Mouse (Mus musculus): Measurements from ENCODE around the gene Ermn.

The Ermn gene

GRCm38 (mm10) chr2:58052821-58053581, at the start of gene Ermn:
Gene Ermn (minus strand): TSS chr2:58052864.
- H3K27me3 ChIP-seq (ENCODE audit: insufficient read depth, low read length): no peaks in the 10 kb centered on the region
- no peak within 1 kb of the TSS for H3K4me3 ChIP-seq (replicated peaks; ENCODE audit: low read length)
- TF ChIP-seq NANOG (IDR thresholded peaks at IDR 0.05; ENCODE audit: borderline replicate concordance, low read length): no peak
- no peak for TF ChIP-seq POU5F1 (IDR thresholded peaks at IDR 0.05; ENCODE audit: borderline replicate concordance, low read length)
- no peak for TF ChIP-seq CTCF (conservative IDR thresholded peaks at IDR 0.05; ENCODE audit: low read length)

DNA sequence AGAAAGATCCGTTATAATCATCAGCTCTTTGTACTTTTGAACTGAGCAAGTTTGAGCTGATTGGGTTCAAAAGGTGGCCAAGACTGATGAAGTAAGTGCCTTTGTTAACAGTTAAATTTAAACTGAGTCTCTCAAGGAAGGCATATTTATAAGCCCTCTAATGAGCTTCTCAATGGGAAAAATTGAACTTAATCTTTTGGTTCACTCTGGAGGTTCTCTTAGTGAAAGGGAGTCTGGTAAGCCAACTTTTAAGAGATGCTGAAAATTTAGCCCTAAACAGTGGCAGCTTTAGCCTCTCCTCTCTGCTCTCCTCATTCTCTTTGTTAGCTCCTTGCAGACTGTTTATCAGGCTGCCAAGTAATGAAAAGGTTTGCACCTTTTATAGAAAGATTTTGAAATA, 42.2 kb upstream of the Ermn start:
- H3K27me3 ChIP-seq (ENCODE audit: insufficient read depth, low read length): no peaks in the 10 kb centered on the region
- H3K4me3 ChIP-seq (replicated peaks; ENCODE audit: low read length): no peak overlapping the region
- no peaks in the 10 kb centered on the region for H3K4me1 ChIP-seq (replicated peaks; ENCODE audit: low read depth, low read length)
- no peaks in the 10 kb centered on the region for H3K36me3 ChIP-seq (ENCODE audit: insufficient read depth, low read length)
- TF ChIP-seq CTCF (conservative IDR thresholded peaks at IDR 0.05; ENCODE audit: low read length): no peak
- no peak for TF ChIP-seq POU5F1 (IDR thresholded peaks at IDR 0.05; ENCODE audit: borderline replicate concordance, low read length)
- TF ChIP-seq NANOG (IDR thresholded peaks at IDR 0.05; ENCODE audit: borderline replicate concordance, low read length): no peak
- no peaks in the 10 kb centered on the region for H3K9me3 ChIP-seq (ENCODE audit: low read length)

More at GRCm38 (mm10) chr2:58052821-58053581, at the start of gene Ermn:
- no peaks in the 10 kb centered on the region for H3K4me1 ChIP-seq (replicated peaks; ENCODE audit: low read depth, low read length)
- H3K36me3 ChIP-seq (ENCODE audit: insufficient read depth, low read length): no peaks in the 10 kb centered on the region
- no peaks in the 10 kb centered on the region for H3K9me3 ChIP-seq (ENCODE audit: low read length)

GRCm38 (mm10) chr2:58086420-58086819, 33.8 kb upstream of the Ermn start:
- no peaks in the 10 kb centered on the region for H3K36me3 ChIP-seq (ENCODE audit: insufficient read depth, low read length)

DNA sequence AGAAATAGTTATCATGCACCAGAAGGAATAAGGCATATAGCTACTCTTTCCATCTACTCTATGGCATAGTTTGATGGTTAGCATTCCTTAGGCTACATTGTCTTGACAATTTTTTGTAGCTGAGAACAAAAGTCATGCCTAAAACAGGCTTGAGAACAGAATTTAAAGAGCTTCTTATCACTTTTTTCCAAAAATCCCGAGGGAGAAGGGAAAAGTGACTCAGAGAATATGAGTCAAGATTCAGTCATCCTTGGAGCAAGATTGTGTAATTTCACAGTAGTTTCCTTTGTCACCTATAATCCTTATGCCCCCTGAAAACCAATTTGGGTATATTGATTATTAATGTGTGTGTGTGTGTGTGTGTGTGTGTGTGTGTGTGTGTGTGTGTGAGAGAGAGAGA, 27.2 kb upstream of the Ermn start:
- Histone ChIP-seq H3K9me3 (ENCODE audit: low read length) (no peaks in the 10 kb centered on the region), H3K36me3 (ENCODE audit: insufficient read depth, low read length) (no peaks in the 10 kb centered on the region), H3K27me3 (ENCODE audit: insufficient read depth, low read length) (no peaks in the 10 kb centered on the region), H3K4me3 (replicated peaks; ENCODE audit: low read length) (no peak overlapping the region), H3K4me1 (replicated peaks; ENCODE audit: low read depth, low read length) (no peaks in the 10 kb centered on the region)
- no peak for TF ChIP-seq CTCF (conservative IDR thresholded peaks at IDR 0.05; ENCODE audit: low read length)
- TF ChIP-seq POU5F1 (IDR thresholded peaks at IDR 0.05; ENCODE audit: borderline replicate concordance, low read length): no peak
- no peak for TF ChIP-seq NANOG (IDR thresholded peaks at IDR 0.05; ENCODE audit: borderline replicate concordance, low read length)

More at GRCm38 (mm10) chr2:58086420-58086819, 33.8 kb upstream of the Ermn start:
- Histone ChIP-seq H3K4me3 (replicated peaks; ENCODE audit: low read length) (no peak overlapping the region), H3K9me3 (ENCODE audit: low read length) (no peaks in the 10 kb centered on the region), H3K27me3 (ENCODE audit: insufficient read depth, low read length) (no peaks in the 10 kb centered on the region), H3K4me1 (replicated peaks; ENCODE audit: low read depth, low read length) (no peaks in the 10 kb centered on the region)
- TF ChIP-seq CTCF (conservative IDR thresholded peaks at IDR 0.05; ENCODE audit: low read length) (no peak), NANOG (IDR thresholded peaks at IDR 0.05; ENCODE audit: borderline replicate concordance, low read length) (no peak), POU5F1 (IDR thresholded peaks at IDR 0.05; ENCODE audit: borderline replicate concordance, low read length) (no peak)

GRCm38 (mm10) chr2:58055383-58055782, 2.7 kb upstream of the Ermn start:
- peak; percentile 47 for TF ChIP-seq CTCF (conservative IDR thresholded peaks at IDR 0.05; ENCODE audit: low read length)
- no peak for TF ChIP-seq POU5F1 (IDR thresholded peaks at IDR 0.05; ENCODE audit: borderline replicate concordance, low read length)
- no peak for TF ChIP-seq NANOG (IDR thresholded peaks at IDR 0.05; ENCODE audit: borderline replicate concordance, low read length)
- H3K4me1 ChIP-seq (replicated peaks; ENCODE audit: low read depth, low read length): no peaks in the 10 kb centered on the region
- H3K27me3 ChIP-seq (ENCODE audit: insufficient read depth, low read length): no peaks in the 10 kb centered on the region
- no peaks in the 10 kb centered on the region for H3K36me3 ChIP-seq (ENCODE audit: insufficient read depth, low read length)
- H3K9me3 ChIP-seq (ENCODE audit: low read length): no peaks in the 10 kb centered on the region
- no peak overlapping the region for H3K4me3 ChIP-seq (replicated peaks; ENCODE audit: low read length)

DNA sequence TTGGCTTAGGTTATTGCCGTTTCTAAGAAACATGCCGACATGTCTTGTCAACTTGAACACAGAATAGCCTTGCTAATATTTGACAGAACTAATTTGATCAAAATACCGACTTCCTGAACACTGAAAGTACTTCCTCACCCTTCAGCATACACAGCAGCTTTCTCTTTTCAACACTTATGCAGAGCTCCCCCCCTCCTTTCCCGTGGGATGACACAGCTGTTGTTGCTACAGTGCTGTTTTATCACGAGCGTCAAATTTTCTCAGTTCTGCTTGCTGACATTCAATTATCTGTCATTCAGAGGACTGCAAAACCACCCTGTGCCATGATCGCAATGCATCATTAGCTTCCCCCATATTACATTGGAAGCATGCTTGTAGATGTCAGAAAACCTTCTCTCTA, 10.8 kb downstream of the Ermn start:
- Histone ChIP-seq H3K36me3 (ENCODE audit: insufficient read depth, low read length) (no peaks in the 10 kb centered on the region), H3K27me3 (ENCODE audit: insufficient read depth, low read length) (no peaks in the 10 kb centered on the region), H3K4me3 (replicated peaks; ENCODE audit: low read length) (no peak overlapping the region), H3K9me3 (ENCODE audit: low read length) (no peaks in the 10 kb centered on the region), H3K4me1 (replicated peaks; ENCODE audit: low read depth, low read length) (no peaks in the 10 kb centered on the region)
- TF ChIP-seq CTCF (conservative IDR thresholded peaks at IDR 0.05; ENCODE audit: low read length) (no peak), NANOG (IDR thresholded peaks at IDR 0.05; ENCODE audit: borderline replicate concordance, low read length) (no peak), POU5F1 (IDR thresholded peaks at IDR 0.05; ENCODE audit: borderline replicate concordance, low read length) (no peak)

DNA sequence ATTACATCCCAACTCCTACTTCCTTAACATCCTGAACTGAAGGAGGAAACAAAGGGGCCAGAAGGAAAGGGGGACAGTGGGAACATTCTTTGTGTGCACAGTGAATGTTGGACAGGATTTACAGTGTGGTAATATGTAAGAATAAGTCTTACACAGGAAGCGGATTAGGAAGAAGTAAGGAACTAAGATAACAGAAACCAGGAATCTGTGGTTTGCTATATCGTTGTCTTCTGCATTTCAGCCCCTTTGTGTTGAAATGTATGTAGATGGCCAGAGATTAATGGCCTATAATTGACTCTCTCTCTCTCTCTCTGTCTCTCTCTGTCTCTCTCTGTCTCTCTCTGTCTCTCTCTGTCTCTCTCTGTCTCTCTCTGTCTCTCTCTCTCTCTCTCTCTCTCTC, 15.7 kb downstream of the Ermn start:
- no peaks in the 10 kb centered on the region for H3K27me3 ChIP-seq (ENCODE audit: insufficient read depth, low read length)
- no peaks in the 10 kb centered on the region for H3K9me3 ChIP-seq (ENCODE audit: low read length)
- no peak for TF ChIP-seq POU5F1 (IDR thresholded peaks at IDR 0.05; ENCODE audit: borderline replicate concordance, low read length)
- no peak for TF ChIP-seq NANOG (IDR thresholded peaks at IDR 0.05; ENCODE audit: borderline replicate concordance, low read length)
- no peak for TF ChIP-seq CTCF (conservative IDR thresholded peaks at IDR 0.05; ENCODE audit: low read length)
- H3K36me3 ChIP-seq (ENCODE audit: insufficient read depth, low read length): no peaks in the 10 kb centered on the region
- no peaks in the 10 kb centered on the region for H3K4me1 ChIP-seq (replicated peaks; ENCODE audit: low read depth, low read length)
- no peak overlapping the region for H3K4me3 ChIP-seq (replicated peaks; ENCODE audit: low read length)

GRCm38 (mm10) chr2:58035635-58036034, 17.0 kb downstream of the Ermn start:
- Histone ChIP-seq H3K27me3 (ENCODE audit: insufficient read depth, low read length) (no peaks in the 10 kb centered on the region), H3K9me3 (ENCODE audit: low read length) (no peaks in the 10 kb centered on the region), H3K4me3 (replicated peaks; ENCODE audit: low read length) (no peak overlapping the region), H3K36me3 (ENCODE audit: insufficient read depth, low read length) (no peaks in the 10 kb centered on the region), H3K4me1 (replicated peaks; ENCODE audit: low read depth, low read length) (no peaks in the 10 kb centered on the region)
- TF ChIP-seq POU5F1 (IDR thresholded peaks at IDR 0.05; ENCODE audit: borderline replicate concordance, low read length) (no peak), NANOG (IDR thresholded peaks at IDR 0.05; ENCODE audit: borderline replicate concordance, low read length) (no peak), CTCF (conservative IDR thresholded peaks at IDR 0.05; ENCODE audit: low read length) (no peak)

DNA sequence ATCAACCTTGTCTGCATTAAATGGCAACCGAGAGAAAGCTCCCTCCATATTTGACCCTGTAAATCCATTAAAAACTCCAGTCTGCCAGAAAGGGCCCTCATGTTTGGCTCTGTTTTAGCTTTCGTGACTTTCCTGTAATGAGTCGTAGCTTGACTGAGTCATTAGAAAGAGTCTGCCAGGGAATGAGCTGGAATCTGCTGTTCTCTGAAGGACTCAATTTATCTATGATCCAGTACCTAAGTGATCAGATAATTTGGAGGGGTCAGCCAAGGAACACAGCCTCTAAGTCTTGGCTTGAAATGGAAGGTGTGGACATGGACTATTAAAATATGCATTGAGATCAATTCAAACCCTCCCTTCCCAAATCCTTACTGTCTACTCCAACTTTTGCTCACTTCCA, 21.2 kb downstream of the Ermn start:
- Histone ChIP-seq H3K27me3 (ENCODE audit: insufficient read depth, low read length) (no peaks in the 10 kb centered on the region), H3K4me1 (replicated peaks; ENCODE audit: low read depth, low read length) (no peaks in the 10 kb centered on the region), H3K9me3 (ENCODE audit: low read length) (no peaks in the 10 kb centered on the region), H3K4me3 (replicated peaks; ENCODE audit: low read length) (no peak overlapping the region), H3K36me3 (ENCODE audit: insufficient read depth, low read length) (no peaks in the 10 kb centered on the region)
- TF ChIP-seq NANOG (IDR thresholded peaks at IDR 0.05; ENCODE audit: borderline replicate concordance, low read length) (no peak), POU5F1 (IDR thresholded peaks at IDR 0.05; ENCODE audit: borderline replicate concordance, low read length) (no peak), CTCF (conservative IDR thresholded peaks at IDR 0.05; ENCODE audit: low read length) (no peak)

All from E14TG2a.4 (cell line).